Mouse (Mus musculus) adrenal gland, postnatal 10 days (tissue): ENCODE data around the gene Pik3r2. TPM values are rescaled to one million over a fixed set of nuclear protein-coding genes. Genes with fewer than 3 reads are reported as not detected.

Source experiments
- DNase-seq: peaks from one replicate; pipeline ENCODE4 v3.0.0; 2021; ENCODE audit warnings: mixed read lengths
- total RNA-seq, 2 experiments: library from RNA; stranded (reverse); gene quantifications; 2 replicates each; pipeline ENCODE4 v1.2.3; 2021

The Pik3r2 gene
- total RNA-seq, 2 experiments from 2014 or later = 37.7 to 46.4 TPM

DNA sequence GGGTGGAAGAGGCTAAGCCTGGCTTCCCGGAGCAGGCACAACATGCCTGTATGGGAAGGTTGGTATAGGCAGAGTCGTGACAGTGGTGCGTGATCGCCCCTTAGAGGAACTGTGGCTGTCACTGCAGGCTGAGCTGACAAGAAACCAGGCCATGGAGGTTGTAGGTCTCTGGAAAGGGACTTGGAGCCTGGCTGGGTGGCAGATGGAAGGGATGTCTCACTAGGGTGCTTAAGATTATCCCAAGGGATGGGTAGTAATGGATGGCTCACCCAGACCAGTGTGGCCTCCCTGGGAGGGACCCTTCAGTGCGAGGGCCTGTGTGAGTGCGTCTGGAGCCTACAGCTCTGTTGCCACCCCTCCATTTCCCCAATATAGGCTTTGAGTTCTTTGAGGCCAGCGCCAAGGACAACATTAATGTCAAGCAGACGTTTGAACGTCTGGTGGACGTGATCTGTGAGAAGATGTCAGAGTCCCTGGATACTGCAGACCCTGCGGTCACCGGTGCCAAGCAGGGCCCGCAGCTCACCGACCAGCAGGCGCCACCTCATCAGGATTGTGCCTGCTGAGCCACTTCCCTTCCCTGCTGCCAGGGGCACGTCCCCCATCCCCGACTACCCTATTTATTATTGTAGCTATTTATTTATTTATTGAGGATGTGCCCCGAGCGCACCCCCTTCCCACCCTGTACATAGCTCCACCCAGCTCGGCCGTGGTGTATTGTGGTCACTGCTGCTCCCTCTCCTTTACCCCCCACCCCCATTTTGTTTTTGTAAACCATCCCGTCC is 18.8 kb downstream of the Pik3r2 start:
- peak; percentile 62 for DNase-seq

- no peak for DNase-seq
Observed at GRCm38 (mm10) chr8:70756476-70757040, 20.0 kb downstream of the Pik3r2 start.

- DNase-seq = peak; percentile 46
Observed at GRCm38 (mm10) chr8:70755661-70756475, 20.6 kb downstream of the Pik3r2 start.

DNA sequence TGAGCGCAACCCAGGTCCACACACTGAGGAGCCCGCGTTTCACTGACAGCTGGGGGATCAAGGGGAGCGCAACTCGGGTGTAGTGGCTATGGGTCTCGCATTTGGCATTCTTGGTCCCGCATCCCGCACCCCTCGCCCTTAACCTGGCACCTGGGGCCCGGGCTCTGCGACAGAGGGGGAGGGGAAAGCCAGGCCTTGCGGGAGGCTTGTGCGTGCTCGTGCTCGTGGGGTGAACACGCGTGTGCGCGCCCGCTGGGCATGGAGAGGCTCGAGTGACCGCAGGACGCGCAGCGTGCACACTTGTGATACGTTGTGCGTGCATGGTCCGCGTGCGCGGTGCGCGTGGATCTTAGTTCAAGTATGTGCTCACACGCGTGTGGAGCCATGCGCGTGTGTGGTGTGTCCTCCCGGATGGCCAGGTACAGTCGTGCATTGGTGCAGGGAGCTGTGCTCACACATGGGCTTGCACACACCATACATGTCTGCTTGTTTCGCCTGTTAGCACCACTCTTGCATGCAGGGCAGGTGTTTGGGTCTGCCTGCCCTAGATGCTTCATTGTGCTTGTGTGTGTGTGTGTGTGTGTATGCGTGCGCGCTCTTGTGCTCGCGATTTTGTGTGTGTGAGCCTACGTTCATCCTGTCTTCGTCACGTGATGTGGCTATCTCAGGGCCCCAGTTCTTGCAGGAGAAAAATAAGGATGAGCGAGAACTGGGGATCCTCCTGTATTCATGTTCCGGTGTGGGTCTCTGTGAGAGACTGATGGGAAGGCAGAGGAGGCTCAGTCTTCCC is 21.4 kb downstream of the Pik3r2 start:
- peak; percentile 76 for DNase-seq

DNA sequence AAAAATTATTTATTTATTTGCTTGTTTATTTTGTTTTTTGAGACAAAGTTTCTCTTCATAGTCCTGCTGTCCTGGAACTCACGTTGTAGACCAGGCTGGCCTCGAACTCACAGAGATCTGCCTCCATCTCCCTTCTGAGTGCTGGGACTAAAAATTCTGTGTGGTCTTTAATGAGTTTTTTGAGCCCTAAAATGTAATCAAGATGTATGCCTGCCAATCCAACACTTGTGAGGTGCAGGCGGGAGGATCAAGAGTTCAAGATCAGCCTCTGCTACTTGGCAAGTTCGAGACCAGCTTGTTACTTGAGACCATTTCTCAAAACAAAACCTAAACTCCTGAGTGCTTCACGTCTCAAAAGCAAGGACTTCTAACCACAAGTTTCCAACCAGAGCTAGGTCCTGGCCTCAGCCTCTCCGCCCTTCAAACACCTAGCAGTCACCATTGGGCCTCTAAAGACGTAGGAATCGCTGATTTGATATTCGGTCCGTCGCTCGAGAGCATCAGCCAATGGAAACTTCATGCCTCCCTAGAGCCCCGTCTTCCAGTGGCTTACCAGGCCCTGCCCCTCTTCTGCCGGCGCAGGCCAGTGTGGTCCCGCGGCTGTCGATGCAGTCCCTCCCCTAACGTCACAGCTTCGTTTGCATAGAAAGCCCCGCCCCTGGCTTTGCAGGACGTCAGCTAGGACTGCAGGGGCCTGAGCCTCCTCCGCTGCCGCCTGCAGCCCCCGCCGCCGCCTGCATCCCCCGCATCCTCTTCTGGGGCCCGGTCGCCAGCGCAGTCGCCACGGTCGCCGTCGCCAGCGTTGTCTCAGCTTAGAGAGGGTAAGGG is 22.3 kb downstream of the Pik3r2 start, which contains the start of gene Rab3a:
TSS of gene Rab3a (plus strand) at position 637 of the 828 bp plus-strand sequence.
- peak; percentile 97 for DNase-seq

- DNase-seq = peak; percentile 87
Observed at GRCm38 (mm10) chr8:70753151-70753550, 23.4 kb downstream of the Pik3r2 start.

GRCm38 (mm10) chr8:70752000-70752764 is 24.3 kb downstream of the Pik3r2 start:
- DNase-seq = peak; percentile 89

DNA sequence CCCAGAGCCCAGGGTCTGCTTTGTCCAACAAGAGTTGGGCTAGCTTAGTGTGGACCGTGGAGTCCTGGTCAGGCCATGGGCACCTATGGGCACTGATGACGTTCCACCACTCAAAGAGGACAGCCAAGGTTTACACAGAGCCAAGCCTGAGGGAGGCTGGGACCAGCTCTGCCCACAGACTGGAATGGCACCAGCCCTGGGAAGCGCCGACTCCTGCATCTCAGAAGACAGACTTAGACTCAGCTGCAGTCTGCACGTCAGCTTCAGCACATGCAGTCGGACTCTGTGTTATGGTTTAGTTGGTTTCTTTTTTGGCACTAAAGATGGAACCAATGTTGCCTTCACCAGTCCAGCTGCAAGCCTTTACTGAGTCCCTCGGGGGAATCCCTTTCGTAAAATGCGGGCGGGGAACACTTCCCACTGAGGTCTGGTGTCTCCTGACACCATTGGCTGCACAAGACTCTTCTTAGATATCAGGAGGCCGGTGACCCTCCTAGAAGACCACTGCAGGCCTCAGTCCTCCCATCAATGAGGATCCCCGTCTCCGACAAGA is 26.3 kb downstream of the Pik3r2 start:
- no peak for DNase-seq

GRCm38 (mm10) chr8:70749097-70749674 is 27.3 kb downstream of the Pik3r2 start:
- no peak for DNase-seq

GRCm38 (mm10) chr8:70748246-70749096 is 28.0 kb downstream of the Pik3r2 start:
- no peak for DNase-seq

- DNase-seq = no peak
Observed at GRCm38 (mm10) chr8:70747211-70747890, 29.2 kb downstream of the Pik3r2 start.

GRCm38 (mm10) chr8:70746676-70747075 is 29.8 kb downstream of the Pik3r2 start:
- DNase-seq = no peak

- DNase-seq = no peak
Observed at GRCm38 (mm10) chr8:70745691-70746220, 30.8 kb downstream of the Pik3r2 start.

- no peak for DNase-seq
Observed at GRCm38 (mm10) chr8:70744806-70745205, 31.7 kb downstream of the Pik3r2 start.

GRCm38 (mm10) chr8:70743656-70744590 is 32.6 kb downstream of the Pik3r2 start:
- peak; percentile 83 for DNase-seq

GRCm38 (mm10) chr8:70742981-70743655 is 33.4 kb downstream of the Pik3r2 start:
- DNase-seq = no peak
